Mouse (Mus musculus): ENCODE measurements around the gene Creb3l4.

DNA sequence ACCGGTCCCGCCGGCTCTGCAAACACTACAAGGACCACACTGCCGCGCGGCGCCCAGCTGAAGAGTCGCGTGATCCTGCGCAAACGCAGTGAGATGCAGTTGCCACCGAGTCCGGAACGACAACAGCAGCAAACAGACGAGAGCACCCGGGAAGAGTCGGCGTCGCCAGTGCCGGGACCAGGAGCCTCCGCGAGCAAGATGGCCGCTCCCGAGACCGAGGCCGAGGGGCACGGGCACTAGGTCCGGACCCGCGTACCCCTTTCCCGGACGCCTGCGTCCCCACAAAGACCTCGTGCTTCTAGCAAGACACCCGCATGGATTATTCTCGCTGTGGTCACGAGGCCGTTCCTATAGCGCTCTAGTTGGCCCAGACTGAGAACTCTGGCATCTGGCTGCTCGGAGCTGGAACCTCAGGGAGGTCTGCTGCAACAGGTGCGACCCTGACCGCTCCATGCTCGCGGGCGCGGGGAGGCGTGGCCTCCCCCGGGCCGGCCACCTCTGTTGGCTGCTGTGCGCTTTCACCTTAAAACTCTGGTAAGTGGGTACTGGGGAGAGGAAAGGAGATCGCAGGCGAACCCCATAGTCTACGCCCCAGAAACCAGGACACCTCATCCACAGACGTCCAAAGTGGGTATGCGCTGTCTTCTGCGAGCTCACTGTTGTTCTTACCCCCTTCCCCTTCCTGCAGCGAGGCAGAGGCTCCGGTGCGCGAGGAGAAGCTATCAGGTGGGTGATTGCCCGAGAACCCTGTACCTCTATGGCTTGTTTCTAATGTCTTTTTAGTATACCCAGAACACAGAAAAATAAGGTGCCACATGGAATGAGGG, 11.6 kb downstream of the Creb3l4 start, which contains the start of gene Jtb:
- TF ChIP-seq CTCF (IDR thresholded peaks at IDR 0.05; ENCODE audit: borderline replicate concordance, insufficient read depth, low read length) (no peak), POLR2A (IDR thresholded peaks at IDR 0.05; ENCODE audit: low read depth, low read length) (peak; percentile 85)
